Mouse (Mus musculus) CH12.LX (cell line): ENCODE data around the gene Bcl10. TPM values are rescaled to one million over a fixed set of nuclear protein-coding genes. Genes with fewer than 3 reads are reported as not detected.

Experiments used
- DNase-seq: peaks from one replicate; pipeline ENCODE4 v3.0.0-alpha.2; 2013; ENCODE audit errors: extremely low read depth
- H3K27ac ChIP-seq: 2 replicates; pipeline ENCODE4 v1.5.1; 2012; ENCODE audit warnings: low read depth, mild to moderate bottlenecking, control low read depth, moderate library complexity; ENCODE audit not compliant: insufficient read depth
- H3K27me3 ChIP-seq: replicated peaks from 2 replicates; pipeline ENCODE3; 2012; ENCODE audit warnings: inconsistent platforms
- H3K36me3 ChIP-seq, 2 experiments: replicated peaks in 1 of 2; 2 replicates each; pipeline versions ENCODE3 to v1.6.1; 2012; ENCODE audit warnings: inconsistent platforms in 1 of 2, low read length in 1 of 2, mild to moderate bottlenecking in 1 of 2, mixed read lengths in 1 of 2, moderate library complexity in 1 of 2; ENCODE audit not compliant: control insufficient read depth in 1 of 2, insufficient read depth in 1 of 2
- H3K4me1 ChIP-seq, 2 experiments: 2 replicates each; pipeline ENCODE4 v1.6.1; 2012; ENCODE audit warnings: inconsistent platforms in 1 of 2, moderate library complexity in 1 of 2; ENCODE audit not compliant: insufficient read depth in 2 of 2, control insufficient read depth in 1 of 2
- H3K4me2 ChIP-seq: 2 replicates; pipeline ENCODE4 v1.6.1; 2012; ENCODE audit warnings: low read depth, mild to moderate bottlenecking, control low read depth; ENCODE audit not compliant: poor library complexity, insufficient read depth, severe bottlenecking
- H3K4me3 ChIP-seq, 3 experiments: fragments of 150-350 bp in 1 of 3; sonication (generic) in 1 of 3; replicated peaks in 1 of 3; 2 replicates each; pipeline versions ENCODE3 to v1.5.1; 2011 to 2012; ENCODE audit warnings: low read depth in 2 of 3, low read length in 2 of 3, mild to moderate bottlenecking in 2 of 3, moderate library complexity in 2 of 3, control low read depth in 1 of 3, improper control_type of control experiment in 1 of 3, inconsistent platforms in 1 of 3, mixed read lengths in 1 of 3; ENCODE audit not compliant: poor library complexity in 1 of 3
- H3K79me2 ChIP-seq: replicated peaks from 2 replicates; pipeline ENCODE4 v1.6.1; 2012; ENCODE audit warnings: mild to moderate bottlenecking, moderate library complexity; ENCODE audit not compliant: control insufficient read depth, poor library complexity, insufficient read depth, severe bottlenecking; ENCODE audit errors: extremely low read depth
- H3K9ac ChIP-seq: 2 replicates; pipeline ENCODE4 v1.6.1; 2012; ENCODE audit warnings: low read depth, mild to moderate bottlenecking, control low read depth, moderate library complexity; ENCODE audit not compliant: insufficient read depth
- H3K9me3 ChIP-seq: replicated peaks from 2 replicates; pipeline ENCODE3; 2012; ENCODE audit warnings: low read length, inconsistent platforms, mixed read lengths
- BHLHE40 ChIP-seq: IDR thresholded peaks from 2 replicates; pipeline ENCODE4 v1.6.1; 2011; ENCODE audit warnings: mild to moderate bottlenecking, low read depth, low read length, improper control_type of control experiment
- CHD1 ChIP-seq: IDR thresholded peaks from 2 replicates; pipeline ENCODE4 v1.6.1; 2012; ENCODE audit warnings: low read depth, low read length, improper control_type of control experiment, inconsistent platforms
- CHD2 ChIP-seq: IDR thresholded peaks from 2 replicates; pipeline ENCODE4 v1.6.1; 2011; ENCODE audit warnings: low read length, improper control_type of control experiment
- CTCF ChIP-seq, 2 experiments: IDR thresholded peaks in 1 of 2; conservative IDR thresholded peaks in 1 of 2; 2 replicates each; pipeline ENCODE4 v1.5.1; 2011 to 2012; ENCODE audit warnings: low read depth in 2 of 2, low read length in 2 of 2, improper control_type of control experiment in 1 of 2, inconsistent platforms in 1 of 2, mild to moderate bottlenecking in 1 of 2, moderate library complexity in 1 of 2
- E2F4 ChIP-seq: IDR thresholded peaks from 2 replicates; pipeline ENCODE4 v1.6.1; 2011; ENCODE audit warnings: low read depth, low read length, improper control_type of control experiment; ENCODE audit not compliant: insufficient replicate concordance
- EP300 ChIP-seq: IDR thresholded peaks from 2 replicates; pipeline ENCODE4 v1.6.1; 2011; ENCODE audit warnings: low read length, improper control_type of control experiment
- ETS1 ChIP-seq: conservative IDR thresholded peaks from 2 replicates; pipeline ENCODE4 v1.6.1; 2012; ENCODE audit warnings: low read depth, mild to moderate bottlenecking, inconsistent platforms, low read length, improper control_type of control experiment, moderate library complexity
- GABPA ChIP-seq: IDR thresholded peaks from 2 replicates; pipeline ENCODE4 v1.6.1; 2012; ENCODE audit warnings: low read depth, low read length, improper control_type of control experiment, inconsistent platforms; ENCODE audit not compliant: insufficient replicate concordance
- IRF4 ChIP-seq: IDR thresholded peaks from 2 replicates; pipeline ENCODE4 v1.6.1; 2014; ENCODE audit warnings: low read depth, mild to moderate bottlenecking, inconsistent platforms, low read length, improper control_type of control experiment
- JUND ChIP-seq: conservative IDR thresholded peaks from 2 replicates; pipeline ENCODE4 v1.6.1; 2011; ENCODE audit warnings: low read depth, low read length, improper control_type of control experiment
- MAX ChIP-seq: IDR thresholded peaks from 2 replicates; pipeline ENCODE4 v1.6.1; 2011; ENCODE audit warnings: low read length, improper control_type of control experiment
- MAZ ChIP-seq: IDR thresholded peaks from 2 replicates; pipeline ENCODE4 v1.6.1; 2012; ENCODE audit warnings: low read depth, mild to moderate bottlenecking, inconsistent platforms, low read length, improper control_type of control experiment, moderate library complexity
- MEF2A ChIP-seq: IDR thresholded peaks from 2 replicates; pipeline ENCODE4 v1.6.1; 2014; ENCODE audit warnings: low read depth, mild to moderate bottlenecking, inconsistent platforms, low read length, improper control_type of control experiment, borderline replicate concordance
- MXI1 ChIP-seq: IDR thresholded peaks from 2 replicates; pipeline ENCODE4 v1.6.1; 2011; ENCODE audit warnings: mild to moderate bottlenecking, low read depth, low read length, improper control_type of control experiment
- MYC ChIP-seq: IDR thresholded peaks from 2 replicates; pipeline ENCODE4 v1.6.1; 2011; ENCODE audit warnings: low read depth, mild to moderate bottlenecking, improper control_type of control experiment, low read length
- NRF1 ChIP-seq: IDR thresholded peaks from 2 replicates; pipeline ENCODE4 v1.6.1; 2014; ENCODE audit warnings: low read depth, mild to moderate bottlenecking, inconsistent platforms, low read length, improper control_type of control experiment, moderate library complexity
- PAX5 ChIP-seq: IDR thresholded peaks from 2 replicates; pipeline ENCODE4 v1.6.1; 2012; ENCODE audit warnings: low read length, inconsistent platforms, mixed read lengths
- POLR2A ChIP-seq: IDR thresholded peaks from 2 replicates; pipeline ENCODE4 v1.6.1; 2011; ENCODE audit warnings: low read depth, mild to moderate bottlenecking, improper control_type of control experiment, low read length
- POLR2AphosphoS2 ChIP-seq: IDR thresholded peaks from 2 replicates; pipeline ENCODE4 v1.6.1; 2011; ENCODE audit warnings: low read depth, low read length, improper control_type of control experiment
- RAD21 ChIP-seq: IDR thresholded peaks from 2 replicates; pipeline ENCODE4 v1.6.1; 2011; ENCODE audit warnings: low read depth, mild to moderate bottlenecking, low read length, improper control_type of control experiment, moderate library complexity
- RCOR1 ChIP-seq: conservative IDR thresholded peaks from 2 replicates; pipeline ENCODE4 v1.6.1; 2012; ENCODE audit warnings: low read depth, mild to moderate bottlenecking, inconsistent platforms, low read length, improper control_type of control experiment
- SIN3A ChIP-seq: IDR thresholded peaks from 2 replicates; pipeline ENCODE4 v1.6.1; 2012; ENCODE audit warnings: low read length, improper control_type of control experiment, inconsistent platforms
- SMC3 ChIP-seq: IDR thresholded peaks from 2 replicates; pipeline ENCODE4 v1.6.1; 2011; ENCODE audit warnings: low read depth, low read length, improper control_type of control experiment
- UBTF ChIP-seq: IDR thresholded peaks from 2 replicates; pipeline ENCODE4 v1.6.1; 2012; ENCODE audit warnings: low read depth, mild to moderate bottlenecking, inconsistent platforms, low read length, improper control_type of control experiment, moderate library complexity
- USF1 ChIP-seq: IDR thresholded peaks from 2 replicates; pipeline ENCODE4 v1.6.1; 2014; ENCODE audit warnings: low read depth, mild to moderate bottlenecking, inconsistent platforms, low read length, improper control_type of control experiment
- USF2 ChIP-seq: conservative IDR thresholded peaks from 2 replicates; pipeline ENCODE4 v1.6.1; 2011; ENCODE audit warnings: low read depth, low read length, improper control_type of control experiment
- ZC3H11A ChIP-seq: IDR thresholded peaks from 2 replicates; pipeline ENCODE4 v1.6.1; 2012; ENCODE audit warnings: low read depth, mild to moderate bottlenecking, inconsistent platforms, low read length, improper control_type of control experiment
- dilution Hi-C: fragments of 300-500 bp; cut with MboI; formaldehyde crosslinking; loops from 2 replicates; pipeline ENCODE4 v1.14.3; 2020; ENCODE audit warnings: low sequenced_read_pairs; ENCODE audit not compliant: extremely low pct_unique_long_range_greater_than_20kb, extremely low pct_ligation_motif_present
- in situ Hi-C: fragments of 300-500 bp; cut with MboI; formaldehyde crosslinking; loops from 3 replicates; pipeline ENCODE4 v1.14.3; 2019; ENCODE audit warnings: low sequenced_read_pairs, low pct_ligation_motif_present, low pct_unique_long_range_greater_than_20kb, mixed read lengths
- polyA plus RNA-seq: library from polyadenylated mRNA; unstranded; fragments of >175 nt; gene quantifications from 2 replicates; pipeline ENCODE4 v1.2.1, GENCODE M21; 2012; ENCODE audit warnings: low read depth; ENCODE audit not compliant: insufficient read length
- total RNA-seq, 2 experiments: library from RNA; depleted of rRNA; stranded (reverse); fragments of 300-350 nt in 1 of 2; fragments of >200 nt in 1 of 2; gene quantifications; 2 replicates each; pipeline ENCODE4 v1.2.3; 2012 to 2014

The Bcl10 gene
- total and polyA plus RNA-seq, 3 experiments = 73.6 to 177 (median 103) TPM

DNA sequence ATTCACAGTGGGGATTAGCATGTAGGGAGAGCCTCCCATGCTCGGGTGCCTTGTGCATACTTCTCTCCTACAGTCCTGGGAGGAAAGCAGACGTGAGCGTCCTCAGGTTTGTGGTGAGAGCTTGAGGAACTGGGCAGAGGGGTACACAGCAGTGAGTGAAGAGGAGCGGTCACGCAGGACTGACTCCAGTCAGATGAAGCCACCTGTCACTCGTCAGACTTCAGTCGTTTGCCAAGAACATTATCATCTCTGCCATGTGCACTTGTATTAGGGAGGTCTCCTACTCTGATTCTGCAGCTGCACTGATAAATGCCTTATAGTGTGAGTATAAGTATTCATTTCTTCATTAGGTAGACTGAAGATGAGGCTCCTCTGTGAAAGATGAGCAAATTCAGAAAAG lies 21.7 kb downstream of the Bcl10 start:
- peaks cover 32% of the 10 kb centered on the region for H3K79me2 ChIP-seq
- no peak overlapping the region for H3K27ac ChIP-seq
- dilution Hi-C loops = no loop called here
- no peaks in the 10 kb centered on the region for H3K27me3 ChIP-seq
- peaks cover 7 to 68% of the 10 kb centered on the region in 2 experiments; a peak in 3 of 4 replicates for H3K4me1 ChIP-seq
- in situ Hi-C loops = no loop called here
- H3K4me3 ChIP-seq = no peak overlapping the region
- no peak overlapping the region for H3K4me2 ChIP-seq
- TF ChIP-seq E2F4 (no peak), IRF4 (0 out of 2 replicates have a peak, but pooled peaks have one; percentile 22), USF2 (no peak), USF1 (no peak), POLR2A (no peak), BHLHE40 (peak; percentile 68), CHD2 (no peak), EP300 (peak; percentile 45; the same call in 1 of the 2 replicates), CTCF (conservative IDR thresholded peaks at IDR 0.05 in 1 of 2, IDR thresholded peaks at IDR 0.05 in 1 of 2; ENCODE audit: low read depth in 2 of 2, low read length in 2 of 2) (no peak), RCOR1 (no peak), PAX5 (peak; percentile 95), SIN3A (no peak), ETS1 (peak; percentile 41), MAX (no peak), MYC (no peak), GABPA (no peak), SMC3 (no peak), MXI1 (no peak), MEF2A (0 out of 2 replicates have a peak, but pooled peaks have one; percentile 27)
- H3K9ac ChIP-seq = no peak overlapping the region
- peak; percentile 83 for DNase-seq
- no peaks in the 10 kb centered on the region for H3K9me3 ChIP-seq
- H3K36me3 ChIP-seq = peaks cover 30 to 66% of the 10 kb centered on the region in 2 experiments

- in situ Hi-C loops (no loop called here), dilution Hi-C loops (no loop called here)
- H3K79me2 ChIP-seq = peaks cover 20% of the 10 kb centered on the region
- H3K9me3 ChIP-seq = no peaks in the 10 kb centered on the region
- peaks cover 30 to 54% of the 10 kb centered on the region in 2 experiments for H3K36me3 ChIP-seq
- H3K9ac ChIP-seq = no peak overlapping the region
- DNase-seq = no peak
- H3K27me3 ChIP-seq = no peaks in the 10 kb centered on the region
- no peak overlapping the region for H3K4me2 ChIP-seq
- H3K4me1 ChIP-seq = peaks cover 7 to 62% of the 10 kb centered on the region in 2 experiments; a peak in 3 of 4 replicates
- no peak for TF ChIP-seq MXI1
- no peak for TF ChIP-seq UBTF
- no peak for TF ChIP-seq MEF2A
- no peak for TF ChIP-seq MAZ
- no peak for TF ChIP-seq MYC
- no peak for TF ChIP-seq IRF4
- TF ChIP-seq SMC3 = no peak
- no peak for TF ChIP-seq POLR2AphosphoS2
- TF ChIP-seq CHD1 = no peak
- TF ChIP-seq EP300 = no peak
- TF ChIP-seq CHD2 = no peak
- no peak for TF ChIP-seq ZC3H11A
- TF ChIP-seq JUND = no peak
- no peak for TF ChIP-seq E2F4
- TF ChIP-seq NRF1 = no peak
- no peak for TF ChIP-seq RAD21
- H3K4me3 ChIP-seq = no peak overlapping the region
- no peak overlapping the region for H3K27ac ChIP-seq
Measured at GRCm38 (mm10) chr3:145945904-145946303, 23.3 kb downstream of the Bcl10 start.
